Mouse (Mus musculus) thymus, adult 2 months (tissue): ENCODE measurements around the gene Rfxank.

Experiments used
- CTCF ChIP-seq: fragments of 200-500 bp; IDR thresholded peaks from 2 replicates; pipeline ENCODE4 v1.5.1; 2012; ENCODE audit warnings: mild to moderate bottlenecking, control low read depth, low read length, moderate library complexity, borderline replicate concordance; ENCODE audit not compliant: control insufficient read depth, poor library complexity, insufficient read depth; ENCODE audit errors: extremely low read depth
- POLR2A ChIP-seq: fragments of 200-500 bp; IDR thresholded peaks from 2 replicates; pipeline ENCODE4 v1.6.1; 2012; ENCODE audit warnings: mild to moderate bottlenecking, low read length, control low read depth, moderate library complexity; ENCODE audit not compliant: control insufficient read depth, poor library complexity, insufficient read depth; ENCODE audit errors: extremely low read depth

GRCm38 (mm10) chr8:70100241-70100640 lies 38.7 kb downstream of the Rfxank start:
- TF ChIP-seq CTCF (no peak), POLR2A (no peak)
